Mouse (Mus musculus) heart, postnatal 25 days (tissue): ENCODE data around the gene Aldh3b2. TPM values are rescaled to one million over a fixed set of nuclear protein-coding genes. Genes with fewer than 3 reads are reported as not detected.

Experiments used
- DNase-seq: peaks from one replicate; pipeline ENCODE4 v3.0.0; 2022; ENCODE audit warnings: low spot score
- intact Hi-C: fragments of 180-260 bp; cut with DNase I; formaldehyde crosslinking; loops from one replicate; pipeline ENCODE4 v1.15.1; 2025
- total RNA-seq, 2 experiments: library from RNA; stranded (reverse); gene quantifications; 2 replicates each; pipeline ENCODE4 v1.2.3; 2021

The Aldh3b2 gene
- under 1 TPM; 0.14 to 0.23 TPM for total RNA-seq

DNA sequence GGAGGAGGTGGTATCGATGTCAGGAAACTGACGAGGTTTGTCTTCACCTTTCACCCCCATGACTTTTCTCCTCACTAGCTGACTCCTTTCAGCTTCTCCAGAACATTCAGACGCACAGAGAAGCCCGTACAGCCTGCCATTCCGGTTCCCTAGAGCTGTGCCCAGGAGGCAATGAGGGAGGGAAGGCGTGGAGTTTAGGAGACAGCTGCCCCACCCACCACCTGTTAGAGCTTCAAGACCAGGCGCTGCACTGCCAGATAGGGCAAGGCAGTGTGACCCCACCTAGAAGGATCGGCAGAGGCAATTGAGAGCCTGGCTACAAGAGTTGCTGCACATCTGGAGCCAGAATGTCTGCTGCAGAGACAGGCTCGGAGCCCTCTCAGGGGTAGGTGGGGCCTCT lies at the start of gene Aldh3b2:
TSS of gene Aldh3b2 (plus strand) at position 100 of the 400 bp plus-strand sequence.
- intact Hi-C loops = no loop called here
- no peak for DNase-seq

DNA sequence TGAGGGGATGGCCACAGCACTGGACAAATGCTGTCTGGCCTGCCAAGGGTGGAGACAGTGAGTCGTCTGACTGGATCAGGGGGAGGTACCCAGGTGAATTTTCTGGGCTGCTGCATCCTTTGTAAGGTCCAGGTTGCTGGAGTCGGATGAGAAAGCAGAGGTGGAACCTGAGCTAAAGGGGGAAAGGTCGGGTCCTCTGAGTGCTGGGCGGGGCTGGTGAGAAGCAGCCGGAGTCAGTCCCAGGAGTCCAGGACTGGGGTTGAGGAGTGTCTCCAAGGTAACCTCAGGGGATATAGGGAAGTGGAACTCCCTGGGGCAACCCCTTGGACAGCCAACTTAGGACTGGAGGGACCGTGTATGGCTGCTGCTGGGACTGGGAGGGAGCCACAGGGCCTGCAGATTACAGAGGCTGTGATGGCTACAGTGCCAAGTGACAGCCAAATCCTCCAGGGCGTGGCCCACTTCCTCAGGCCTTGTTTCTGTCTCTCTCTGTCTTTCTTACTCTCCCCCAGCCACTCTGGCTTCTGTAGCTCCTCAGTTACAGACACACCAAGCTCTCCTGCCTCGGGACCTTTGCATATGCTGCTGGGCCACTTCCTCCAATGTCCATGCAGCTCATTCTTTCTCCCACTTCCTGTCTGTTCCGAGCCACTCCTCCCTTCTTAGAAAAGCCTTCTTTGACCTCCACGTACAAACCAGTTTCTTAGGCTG lies 49.3 kb upstream of the Aldh3b2 start:
- DNase-seq = no peak
- intact Hi-C loops = no loop called here

DNA sequence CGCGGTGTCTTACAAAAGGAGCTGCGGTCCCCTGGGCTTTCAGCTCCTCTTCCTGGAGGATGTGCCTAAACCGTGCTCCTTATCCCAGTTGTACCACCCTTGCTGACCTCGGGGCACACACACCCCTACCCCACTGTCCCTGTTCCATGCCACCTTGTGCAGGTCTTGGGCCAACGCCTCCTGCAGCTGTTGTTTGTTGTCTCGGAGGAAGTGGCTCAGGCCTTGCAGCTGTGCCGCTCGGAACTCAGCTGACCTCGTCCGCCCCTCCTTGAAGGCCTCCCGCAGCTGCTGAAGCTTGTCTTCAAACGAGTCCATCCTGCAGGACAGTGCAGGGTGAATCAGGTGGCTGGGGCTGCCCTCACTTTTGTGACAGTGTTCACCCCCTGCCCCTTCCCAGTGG lies 48.5 kb upstream of the Aldh3b2 start:
- no peak for DNase-seq
- intact Hi-C loops = no loop called here

DNA sequence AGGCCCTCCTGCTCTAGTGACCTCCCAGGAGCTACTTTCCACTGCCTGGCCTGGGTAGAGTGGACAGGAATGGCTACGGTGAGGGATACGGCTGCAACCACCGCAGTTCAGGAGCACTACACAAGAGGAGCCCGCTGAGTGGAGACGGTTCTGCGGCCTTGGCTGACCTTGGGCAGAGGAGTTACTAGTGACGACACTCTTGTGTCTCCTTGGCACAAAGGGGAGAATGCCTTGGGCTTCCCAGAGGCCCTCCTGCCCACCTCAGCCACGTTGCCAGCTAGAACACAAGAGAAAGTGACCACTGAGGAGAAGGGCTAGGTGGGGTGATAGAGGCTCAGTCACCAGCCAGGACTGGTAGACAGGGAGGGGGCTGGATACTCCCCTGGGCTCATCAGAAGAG lies 47.9 kb upstream of the Aldh3b2 start:
- no peak for DNase-seq
- intact Hi-C loops = no loop called here

GRCm38 (mm10) chr19:3924868-3925267 lies 47.3 kb upstream of the Aldh3b2 start:
- intact Hi-C loops = no loop called here

GRCm38 (mm10) chr19:3925859-3926258 lies 46.3 kb upstream of the Aldh3b2 start:
- DNase-seq = no peak
- intact Hi-C loops = no loop called here

More at GRCm38 (mm10) chr19:3924868-3925267, 47.3 kb upstream of the Aldh3b2 start:
- no peak for DNase-seq

DNA sequence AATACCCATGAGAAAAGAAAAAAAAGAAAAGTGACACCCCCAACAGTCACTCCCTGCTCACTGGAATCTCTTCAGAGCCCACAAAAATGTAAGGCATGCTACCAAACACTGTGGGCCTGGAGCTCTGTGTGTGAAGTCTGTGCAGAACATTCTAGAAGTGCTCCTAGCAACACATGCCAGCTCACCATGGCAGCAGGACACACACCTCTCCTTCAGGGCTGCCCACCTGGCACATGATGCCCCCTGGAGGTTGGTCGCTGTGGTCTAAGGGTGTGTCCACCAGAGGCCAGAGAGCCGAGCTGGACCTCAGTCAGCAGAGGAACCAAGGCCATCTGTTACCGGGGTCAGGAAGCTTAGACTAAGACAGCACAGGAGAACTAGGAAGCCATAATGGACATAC lies 45.8 kb upstream of the Aldh3b2 start:
- intact Hi-C loops = no loop called here
- no peak for DNase-seq

- no peak for DNase-seq
- intact Hi-C loops = no loop called here
Observed at GRCm38 (mm10) chr19:3926685-3927084, 45.4 kb upstream of the Aldh3b2 start.

GRCm38 (mm10) chr19:3927989-3928388 lies 44.1 kb upstream of the Aldh3b2 start:
- intact Hi-C loops = no loop called here

DNA sequence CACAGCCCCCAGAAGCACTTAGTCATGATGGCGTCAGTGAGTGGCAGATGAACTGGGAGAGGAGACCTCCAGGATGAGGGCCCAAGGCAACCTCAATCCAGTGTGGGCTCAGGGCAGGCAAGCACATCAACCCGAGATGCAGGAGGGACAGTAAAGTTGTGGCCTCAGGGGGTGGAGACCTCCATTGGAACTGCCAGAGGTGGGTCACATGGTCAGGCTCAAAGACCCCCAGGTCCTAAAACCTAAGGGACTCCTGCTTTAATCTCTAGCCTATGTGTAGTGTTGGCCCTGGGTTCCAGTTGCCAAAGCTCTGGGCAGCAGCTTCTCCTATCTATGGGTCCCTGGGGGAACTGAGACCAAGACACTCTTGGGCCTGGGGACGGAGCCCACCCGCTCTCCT lies 43.3 kb upstream of the Aldh3b2 start:
- DNase-seq = no peak

More at GRCm38 (mm10) chr19:3927989-3928388, 44.1 kb upstream of the Aldh3b2 start:
- no peak for DNase-seq

DNA sequence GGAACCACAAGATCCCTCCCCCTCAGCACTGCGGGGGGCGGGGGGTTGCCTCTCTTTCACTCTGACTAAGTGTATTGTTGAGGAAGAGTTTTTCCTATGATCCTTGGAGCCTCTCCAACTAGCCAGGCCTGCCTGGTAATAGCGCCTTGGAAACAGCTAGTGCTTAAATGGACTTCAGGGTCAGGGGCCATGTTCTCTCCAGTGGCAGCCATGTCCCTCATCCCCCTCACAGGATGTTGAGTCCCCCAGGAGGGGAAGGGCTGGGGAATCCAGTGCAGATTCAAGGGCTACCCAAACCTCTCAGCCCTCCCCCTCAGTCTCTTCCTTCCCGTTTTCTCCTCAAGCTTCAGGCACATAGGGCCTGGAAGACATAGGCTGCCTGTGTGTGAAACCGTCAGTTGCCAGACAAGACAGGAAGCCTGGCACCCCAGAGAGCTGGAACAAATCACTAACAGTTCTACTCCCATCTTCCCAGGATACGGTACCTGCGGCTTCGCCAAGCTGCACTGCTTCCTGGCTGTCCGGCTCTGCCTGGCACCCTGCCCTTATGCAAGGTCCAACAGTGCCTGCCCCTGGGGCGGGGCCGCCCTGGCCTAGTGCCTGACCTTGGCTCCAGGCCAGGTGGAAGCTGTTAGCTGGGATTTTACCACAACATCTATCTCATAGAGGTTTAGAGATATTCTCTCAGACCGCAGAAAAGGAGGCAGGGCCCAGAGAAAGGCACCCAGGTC lies 42.8 kb upstream of the Aldh3b2 start, which contains the start of gene Aldh3b1:
TSS of gene Aldh3b1 (minus strand) at position 598 of the 731 bp plus-strand sequence.
- DNase-seq = peak; percentile 83
- intact Hi-C loops = no loop called here

More for the DNA sequence above, 43.3 kb upstream of the Aldh3b2 start:
- intact Hi-C loops = no loop called here

DNA sequence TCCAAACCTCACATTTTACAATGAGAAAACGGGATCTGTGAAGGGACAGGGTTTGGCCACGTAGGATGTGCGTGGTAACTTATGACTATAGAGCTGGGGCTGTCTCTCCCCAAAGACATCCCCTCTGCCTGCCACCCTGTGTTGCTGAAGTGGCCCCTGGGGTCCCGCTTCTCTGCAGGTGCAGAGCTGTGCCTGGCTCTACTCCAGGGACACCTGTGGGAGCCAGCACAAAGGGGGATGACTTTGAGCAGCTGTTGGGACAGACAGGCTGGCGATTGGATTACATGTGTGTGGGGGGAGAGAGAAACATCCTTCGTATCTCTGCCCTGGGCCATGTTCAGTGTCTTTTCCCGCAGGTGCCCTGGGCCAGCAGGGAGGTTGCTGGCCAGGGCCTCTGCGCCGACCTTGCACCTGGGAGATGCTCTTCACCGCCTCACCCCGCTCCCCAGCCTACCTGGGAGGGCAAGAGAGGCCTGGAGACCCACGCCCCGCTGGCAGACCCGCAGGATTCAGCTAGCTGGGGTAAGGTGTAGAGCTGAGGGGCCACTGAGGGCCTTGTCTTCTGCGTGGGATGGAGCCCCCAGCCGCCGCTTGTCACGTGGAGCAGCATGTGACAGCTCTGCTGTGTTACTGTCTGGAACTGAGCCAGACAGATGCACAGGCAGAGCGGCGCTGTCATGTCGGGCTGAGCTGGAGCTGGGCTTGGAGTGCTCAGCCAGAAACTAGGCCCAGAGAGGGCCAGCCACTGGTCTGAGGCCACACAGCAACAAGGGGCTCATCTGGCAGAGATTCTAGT lies 41.7 kb upstream of the Aldh3b2 start:
- intact Hi-C loops = no loop called here
- no peak for DNase-seq

DNA sequence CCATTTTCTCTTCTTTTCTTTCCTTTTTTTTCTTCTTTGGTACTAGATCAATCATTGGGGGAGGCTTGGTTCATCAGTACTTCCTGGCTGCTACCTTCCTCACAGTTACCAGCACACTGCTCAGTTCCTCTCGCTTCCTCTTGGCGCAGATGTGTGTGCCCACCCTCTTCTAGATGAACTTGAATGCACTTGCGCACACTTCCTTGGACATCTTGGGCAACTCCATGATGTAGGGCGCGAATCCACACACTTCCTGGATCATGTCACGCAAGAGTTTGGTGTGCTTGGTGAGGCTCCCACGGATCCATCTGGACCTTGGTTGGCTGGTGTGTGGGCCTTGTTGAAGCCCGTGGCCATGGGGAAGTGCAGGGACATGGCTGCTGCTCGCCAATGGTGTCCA lies 40.4 kb upstream of the Aldh3b2 start:
- intact Hi-C loops = no loop called here
- no peak for DNase-seq

- DNase-seq = peak; percentile 69
Observed at GRCm38 (mm10) chr19:3935032-3935895, 36.9 kb upstream of the Aldh3b2 start, which contains the start of gene Unc93b1. Gene Unc93b1 (plus strand): TSS chr19:3935186.

GRCm38 (mm10) chr19:3935896-3936850 lies 36.0 kb upstream of the Aldh3b2 start:
- peak; percentile 54 for DNase-seq
- intact Hi-C loops = no loop called here

More at GRCm38 (mm10) chr19:3935032-3935895, 36.9 kb upstream of the Aldh3b2 start, which contains the start of gene Unc93b1:
- intact Hi-C loops = no loop called here

DNA sequence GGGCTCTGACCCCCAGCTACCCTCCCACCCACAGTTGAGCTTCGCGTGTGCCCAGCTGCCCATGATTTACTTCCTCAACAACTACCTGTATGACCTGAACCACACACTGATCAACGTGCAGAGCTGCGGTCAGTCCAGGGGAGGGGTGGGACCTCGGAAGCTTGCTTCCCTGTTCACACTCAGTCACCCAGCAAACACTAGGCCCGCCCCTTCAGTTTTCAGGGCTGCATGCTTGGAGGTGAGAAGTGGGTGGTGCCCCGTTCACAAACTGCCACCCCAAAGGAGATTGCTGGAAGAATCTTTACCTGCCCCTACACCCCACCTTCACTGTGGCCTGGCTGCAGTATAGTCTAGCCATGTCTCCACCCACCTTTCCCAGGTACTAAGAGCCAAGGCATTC lies 29.8 kb upstream of the Aldh3b2 start:
- intact Hi-C loops = loop anchor here (5.0 kb wide), 1 partner anchor 165 kb away; no protein-coding TSS in a partner anchor
- no peak for DNase-seq

- intact Hi-C loops = loop anchor here (5.0 kb wide), 1 partner anchor 166 kb away; no protein-coding TSS in a partner anchor
- no peak for DNase-seq
Observed at GRCm38 (mm10) chr19:3942986-3943735, 29.0 kb upstream of the Aldh3b2 start.
